Mouse (Mus musculus) left cerebral cortex, adult 18-20 months (tissue): ENCODE measurements around the gene Ddb2. TPM values are rescaled to one million over a fixed set of nuclear protein-coding genes. Genes with fewer than 3 reads are reported as not detected.
A peak's percentile ranks its signal among the peaks of the same experiment; 100 is the strongest.

Source experiments
- DNase-seq, 2 experiments: peaks; one replicate each; pipeline ENCODE4 v3.0.0; 2021 to 2022; ENCODE audit warnings: low spot score in 2 of 2, mixed read lengths in 1 of 2
- long read RNA-seq, 2 experiments: library from polyadenylated mRNA; stranded (forward); transcript quantifications; one replicate each; pipeline ENCODE4 v2.0.0; 2021
- total RNA-seq, 2 experiments: library from RNA; stranded (reverse); gene quantifications; 2 replicates each; pipeline ENCODE4 v1.2.3; 2021

Gene Ddb2
- 10 to 100 TPM; 10.9 to 13.5 TPM for total RNA-seq
- long read RNA-seq, experiment 1, transcript Ddb2-201 (10 exons, 1,557 nt): major isoform, 6 of 16 reads
- long read RNA-seq, experiment 1, partial matches to known transcripts: 1 of 16 reads
- long read RNA-seq, experiment 1, other reads (novel, unspliced or antisense): 7 of 16 reads
- long read RNA-seq, experiment 2, partial matches to known transcripts: 0 of 9 reads
- long read RNA-seq, experiment 2, other reads (novel, unspliced or antisense): 8 of 9 reads

DNA sequence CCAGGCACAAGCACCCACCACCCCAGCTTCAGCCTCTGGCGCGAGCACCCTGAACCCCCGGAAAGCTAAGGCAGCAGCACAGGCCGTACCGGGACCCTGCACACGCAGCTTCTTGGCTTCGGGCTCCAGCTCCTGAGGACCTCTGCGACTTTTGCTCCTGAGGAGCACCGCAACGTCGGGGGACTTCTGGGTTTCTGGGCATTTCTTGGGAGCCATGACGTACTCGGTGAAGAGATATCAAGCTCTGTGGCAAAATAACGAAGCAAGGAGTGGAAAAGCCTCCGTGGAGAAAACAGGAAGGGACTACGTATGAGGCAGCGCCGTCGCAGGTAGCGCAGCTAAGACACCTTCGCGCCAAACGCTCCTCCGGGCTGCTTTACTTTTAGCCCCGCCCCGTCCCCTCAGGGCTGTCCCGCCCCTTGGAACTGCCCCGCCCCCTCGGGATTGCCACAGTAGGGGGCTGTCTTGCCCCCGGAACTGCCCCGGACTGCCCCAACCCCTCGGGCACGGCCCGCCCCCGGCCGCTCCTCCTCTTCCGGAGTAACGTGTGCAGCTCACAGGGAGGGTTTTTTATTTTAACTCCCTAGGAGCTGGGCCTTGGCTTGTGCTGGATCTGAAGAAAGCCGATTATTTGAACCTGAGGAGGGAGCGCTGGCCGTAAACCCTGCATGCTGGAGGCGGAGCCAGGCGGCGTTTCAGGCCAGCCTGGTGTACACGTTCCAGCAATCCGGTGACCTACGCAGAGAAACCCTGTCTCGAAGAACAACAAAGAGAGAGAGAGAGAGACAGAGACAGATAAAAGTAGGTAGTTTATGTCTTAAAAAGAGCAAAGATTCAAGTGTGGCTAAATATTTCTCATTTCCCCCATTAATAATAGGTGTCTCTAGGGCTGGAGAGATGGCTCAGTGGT lies at the start of gene Ddb2:
Ddb2 (minus strand) TSS at position 382 of the 910 bp plus-strand sequence.
- DNase-seq: peak; percentile 87 to 90

DNA sequence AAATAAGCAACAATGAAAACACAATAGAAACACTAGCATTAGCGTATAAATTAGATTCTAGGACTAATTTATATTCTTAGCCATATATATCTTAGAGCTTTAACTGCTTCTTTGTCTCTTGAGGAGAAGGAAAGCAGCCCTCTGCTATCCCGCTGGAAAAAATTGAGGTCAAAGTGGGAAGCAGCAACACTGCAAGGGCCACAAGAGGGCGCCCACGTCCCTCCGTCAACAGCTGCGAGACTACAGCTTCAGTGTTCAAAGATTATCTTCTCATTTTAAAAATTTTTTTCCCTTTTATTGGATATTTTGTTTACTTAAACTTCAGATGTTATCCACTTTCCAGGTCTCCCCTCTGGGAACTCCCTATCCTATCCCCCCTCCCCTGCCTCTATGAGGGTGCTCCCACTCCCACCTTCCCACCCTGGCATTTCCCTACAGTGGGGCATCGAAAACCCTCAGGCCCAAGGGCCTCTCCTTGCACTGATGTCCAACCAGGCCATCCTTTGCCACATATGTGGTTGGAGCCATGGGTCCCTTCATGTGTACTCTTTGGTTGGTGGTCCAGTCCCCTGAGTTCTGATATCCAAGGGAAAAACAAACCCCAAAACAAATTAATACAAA lies 49.2 kb upstream of the Ddb2 start:
- DNase-seq: peak; percentile 79 to 81

DNA sequence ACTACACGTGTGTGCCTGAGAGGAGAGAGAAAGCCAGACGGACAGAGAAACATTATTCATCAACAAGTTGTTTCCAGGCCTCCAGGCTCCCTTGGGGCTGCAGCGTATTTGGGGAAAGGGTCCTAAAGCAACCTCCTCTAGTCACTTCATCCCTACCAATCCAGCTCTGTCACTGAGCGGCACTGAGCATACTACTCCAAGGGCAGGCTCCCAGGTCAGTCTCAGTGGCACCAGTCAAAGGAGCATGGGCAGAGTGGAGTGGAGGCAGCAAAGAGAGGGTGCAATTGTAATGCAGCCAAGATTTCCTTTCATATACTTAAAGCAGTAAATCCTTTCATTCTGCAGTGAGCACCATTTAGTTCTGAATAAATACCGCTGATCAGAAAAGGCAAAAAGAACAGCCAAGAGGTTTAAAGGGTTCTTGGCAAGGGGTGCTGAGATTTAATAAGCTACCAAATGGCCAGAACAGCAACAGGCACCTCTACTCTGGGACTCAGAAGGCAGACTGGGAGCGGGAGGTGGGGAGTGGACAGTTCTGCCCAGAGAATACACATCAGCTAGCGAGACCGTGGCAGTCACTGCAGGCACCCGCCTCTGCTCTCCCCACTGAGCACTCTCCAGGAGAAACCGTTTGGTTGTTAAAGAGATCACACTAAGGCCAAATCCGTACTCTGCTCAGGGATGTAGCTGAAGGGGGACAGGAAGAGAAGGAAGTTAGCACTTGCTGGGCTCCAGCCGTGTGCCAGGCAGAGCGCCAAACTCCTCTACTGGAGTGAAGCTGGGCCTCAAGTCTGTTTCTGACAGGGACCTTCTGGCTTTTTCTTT lies 47.8 kb upstream of the Ddb2 start:
- peak; percentile 44 to 47 for DNase-seq

DNA sequence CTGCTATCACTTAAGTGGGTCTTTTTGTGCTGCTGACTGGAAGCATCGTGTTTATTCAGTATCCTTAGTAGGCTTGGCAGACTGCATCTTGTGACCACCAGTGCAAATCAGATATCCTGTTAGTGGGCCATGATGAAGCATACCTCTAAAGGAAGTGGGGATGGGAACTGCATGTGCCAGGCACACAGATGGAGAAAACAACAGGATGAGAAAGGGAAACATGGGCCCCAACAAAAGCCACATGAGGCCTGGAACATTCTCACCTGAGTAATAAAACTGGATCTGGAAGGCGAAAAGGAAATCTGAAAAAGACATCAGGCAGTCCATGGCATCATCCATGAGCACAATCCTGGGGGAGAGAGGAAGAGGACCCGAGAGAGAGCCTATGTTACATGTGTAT lies 47.2 kb upstream of the Ddb2 start:
- no peak for DNase-seq

DNA sequence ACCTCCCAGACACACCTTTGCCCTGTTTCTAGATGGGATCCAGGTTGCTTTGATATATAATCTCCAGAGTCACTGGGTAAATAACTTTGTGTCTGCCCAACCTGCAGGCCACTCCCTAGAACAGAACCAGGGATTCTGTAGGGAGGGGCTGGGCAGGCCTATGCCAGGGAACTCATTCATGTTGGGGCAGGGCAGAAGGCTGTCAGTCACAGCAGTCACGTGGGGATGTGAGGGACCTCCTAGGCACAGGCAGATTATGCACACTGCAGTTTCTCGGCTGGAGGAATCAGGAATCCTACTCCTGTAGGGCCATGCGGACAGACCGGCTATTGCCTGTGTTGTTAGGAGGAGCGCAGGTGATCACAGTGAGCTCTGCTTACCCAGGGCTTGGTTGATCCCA lies 44.6 kb upstream of the Ddb2 start:
- no peak for DNase-seq

DNA sequence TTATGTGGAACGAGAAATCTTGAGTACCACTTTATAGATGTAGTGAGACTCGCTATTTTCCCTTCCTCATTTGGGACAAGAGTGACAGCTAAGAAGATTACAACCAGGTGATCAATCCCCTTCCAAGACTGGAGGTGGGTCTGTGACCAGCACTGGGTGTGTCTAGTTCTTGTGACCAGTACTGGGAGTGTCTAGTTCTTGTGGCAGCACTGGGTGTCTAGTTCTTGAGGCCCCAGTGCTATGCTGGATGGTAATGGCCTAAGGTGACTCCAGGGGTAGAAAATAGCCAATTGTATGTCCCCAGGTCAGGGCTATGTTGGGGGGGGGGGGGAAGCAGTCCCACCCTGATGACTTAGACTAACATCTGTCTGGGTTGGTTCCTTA lies 42.6 kb upstream of the Ddb2 start:
- DNase-seq: no peak

DNA sequence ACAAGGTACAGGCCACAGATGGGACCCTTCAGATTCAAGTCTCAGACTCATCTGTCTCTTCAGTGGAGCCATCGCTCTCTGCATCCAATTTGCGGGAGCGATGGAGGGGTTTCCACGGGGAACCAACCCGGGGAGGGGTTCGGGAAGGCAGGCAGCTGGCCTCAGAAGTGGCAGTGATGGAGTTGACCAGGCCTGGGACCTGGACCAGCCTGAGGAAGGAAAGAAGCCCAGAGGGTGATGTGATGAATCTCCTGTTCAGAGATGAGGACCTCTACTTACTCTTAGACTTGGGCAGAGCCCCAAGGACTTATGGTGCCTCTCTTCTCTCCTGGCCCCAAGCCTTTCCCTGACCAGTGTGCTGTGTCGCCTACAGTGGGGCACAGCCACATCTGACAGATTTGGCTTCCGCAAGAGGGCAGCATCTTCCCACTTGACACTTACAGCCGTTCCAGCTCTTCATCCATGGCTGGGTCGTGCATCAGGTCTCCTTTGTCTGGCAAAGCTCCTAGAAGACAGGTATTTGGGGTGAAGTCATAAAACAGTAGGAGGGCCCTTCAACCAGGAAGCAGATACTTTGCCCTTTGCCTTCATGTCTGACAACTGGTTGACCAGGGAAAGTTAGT lies 42.1 kb upstream of the Ddb2 start:
- DNase-seq: peak in 1 of 2 experiments; percentile 58

DNA sequence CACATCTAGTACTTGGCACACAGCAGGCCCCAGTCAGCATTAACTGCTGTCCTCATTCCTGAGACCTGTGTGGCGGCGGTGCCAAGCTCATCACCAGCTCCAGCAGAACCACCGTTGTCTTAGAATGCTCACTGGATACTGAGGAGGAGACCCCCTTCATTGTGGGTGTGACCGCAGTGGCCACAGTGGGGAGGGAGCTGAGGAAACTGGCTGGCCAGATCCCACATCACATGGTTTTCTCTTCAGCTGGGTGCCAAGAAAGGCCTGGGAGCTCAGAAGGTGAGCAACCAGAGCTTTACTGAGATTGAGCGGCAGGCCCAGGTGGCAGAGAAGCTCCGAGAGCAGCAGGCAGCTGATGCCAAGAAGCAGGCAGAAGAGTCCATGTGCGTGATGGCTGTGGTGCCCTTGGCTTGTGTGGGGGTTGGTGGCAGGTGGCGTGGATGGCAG lies 32.9 kb upstream of the Ddb2 start:
- DNase-seq: no peak

DNA sequence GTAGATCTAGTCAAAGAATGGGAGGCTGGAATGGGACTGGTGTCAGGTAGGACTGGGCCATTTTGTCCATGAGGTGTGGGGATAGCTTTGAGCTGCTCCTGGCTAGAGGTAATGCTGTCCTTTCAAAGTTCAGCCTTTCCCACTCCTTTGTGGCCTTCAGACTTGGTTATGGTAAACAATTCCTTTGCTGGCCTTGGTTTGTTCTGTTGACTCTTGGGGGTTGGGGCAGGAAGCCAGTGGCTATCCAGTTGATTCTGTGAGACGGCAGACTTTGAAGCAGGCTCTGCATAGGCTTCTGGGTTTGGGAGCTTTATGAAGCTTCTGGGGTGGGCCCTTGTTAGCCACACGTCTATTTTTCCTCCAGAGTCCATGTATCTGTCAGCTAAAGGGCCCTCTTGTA lies 31.9 kb upstream of the Ddb2 start:
- DNase-seq: no peak

DNA sequence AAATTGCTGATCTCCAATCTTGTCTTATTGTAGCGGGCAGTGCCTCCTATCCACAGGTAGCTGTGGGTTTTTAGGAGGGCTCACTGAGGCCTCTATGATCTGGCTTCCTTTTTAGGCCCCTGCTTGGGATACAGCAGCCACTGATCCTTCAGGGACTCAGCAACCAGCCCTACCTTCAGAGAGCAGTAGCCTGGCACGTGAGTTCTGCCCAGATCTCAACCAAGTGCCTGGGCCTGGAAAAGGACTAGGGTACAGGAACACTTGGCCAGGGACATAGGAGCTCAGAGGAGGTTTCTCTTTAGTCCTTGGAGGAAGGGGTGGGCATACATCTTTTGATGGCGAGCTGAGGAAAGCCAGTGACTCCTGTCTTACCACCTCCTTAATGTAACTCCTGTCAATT lies 31.3 kb upstream of the Ddb2 start:
- DNase-seq: no peak

DNA sequence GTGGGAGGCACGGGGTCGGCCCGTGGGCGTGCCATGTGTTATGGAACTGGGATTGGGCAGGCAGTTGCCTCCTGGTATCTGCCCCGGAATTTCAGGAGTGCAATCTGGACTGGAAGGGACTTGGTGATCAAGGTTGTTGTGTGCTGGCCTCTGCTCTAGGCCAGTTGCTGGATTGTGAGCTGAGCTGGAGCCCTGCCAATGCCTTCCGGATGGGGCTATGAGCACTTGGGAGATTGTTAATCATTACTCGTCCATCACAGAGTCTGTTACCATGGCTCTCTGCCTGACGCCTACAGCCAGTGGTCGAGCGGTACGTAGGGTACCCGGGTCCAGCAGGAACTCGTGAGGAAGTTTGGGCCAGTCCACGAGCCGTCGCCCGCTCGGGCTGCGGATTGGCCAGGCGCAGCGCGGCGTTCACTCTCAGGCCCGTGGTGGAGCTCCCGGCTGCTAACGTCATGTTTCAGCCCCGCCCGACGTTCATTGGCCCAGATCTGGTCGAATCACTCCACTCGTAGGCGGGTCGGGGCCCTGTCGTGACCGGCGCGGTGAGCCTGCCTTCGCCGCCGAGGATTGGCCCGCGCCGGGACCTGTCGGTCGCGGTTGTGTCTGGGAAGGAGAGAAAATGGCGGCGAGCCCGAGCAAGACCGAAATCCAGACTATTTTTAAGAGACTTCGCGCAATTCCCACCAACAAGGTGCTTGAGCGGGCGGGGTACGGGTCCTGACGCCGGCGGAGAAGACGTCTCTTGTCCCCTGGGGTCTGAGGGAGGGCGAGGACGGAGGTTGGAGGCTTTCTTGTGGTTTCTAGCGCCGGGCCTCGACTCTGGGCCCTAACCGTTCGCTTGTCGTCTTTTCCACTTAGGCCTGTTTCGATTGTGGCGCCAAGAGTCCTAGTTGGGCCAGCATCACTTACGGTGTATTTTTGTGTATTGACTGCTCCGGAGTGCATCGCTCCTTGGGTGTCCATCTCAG lies 28.2 kb upstream of the Ddb2 start, which contains the start of gene Arfgap2:
Arfgap2 (plus strand) TSS at position 264 of the 971 bp plus-strand sequence.
- peak; percentile 97 to 99 for DNase-seq

DNA sequence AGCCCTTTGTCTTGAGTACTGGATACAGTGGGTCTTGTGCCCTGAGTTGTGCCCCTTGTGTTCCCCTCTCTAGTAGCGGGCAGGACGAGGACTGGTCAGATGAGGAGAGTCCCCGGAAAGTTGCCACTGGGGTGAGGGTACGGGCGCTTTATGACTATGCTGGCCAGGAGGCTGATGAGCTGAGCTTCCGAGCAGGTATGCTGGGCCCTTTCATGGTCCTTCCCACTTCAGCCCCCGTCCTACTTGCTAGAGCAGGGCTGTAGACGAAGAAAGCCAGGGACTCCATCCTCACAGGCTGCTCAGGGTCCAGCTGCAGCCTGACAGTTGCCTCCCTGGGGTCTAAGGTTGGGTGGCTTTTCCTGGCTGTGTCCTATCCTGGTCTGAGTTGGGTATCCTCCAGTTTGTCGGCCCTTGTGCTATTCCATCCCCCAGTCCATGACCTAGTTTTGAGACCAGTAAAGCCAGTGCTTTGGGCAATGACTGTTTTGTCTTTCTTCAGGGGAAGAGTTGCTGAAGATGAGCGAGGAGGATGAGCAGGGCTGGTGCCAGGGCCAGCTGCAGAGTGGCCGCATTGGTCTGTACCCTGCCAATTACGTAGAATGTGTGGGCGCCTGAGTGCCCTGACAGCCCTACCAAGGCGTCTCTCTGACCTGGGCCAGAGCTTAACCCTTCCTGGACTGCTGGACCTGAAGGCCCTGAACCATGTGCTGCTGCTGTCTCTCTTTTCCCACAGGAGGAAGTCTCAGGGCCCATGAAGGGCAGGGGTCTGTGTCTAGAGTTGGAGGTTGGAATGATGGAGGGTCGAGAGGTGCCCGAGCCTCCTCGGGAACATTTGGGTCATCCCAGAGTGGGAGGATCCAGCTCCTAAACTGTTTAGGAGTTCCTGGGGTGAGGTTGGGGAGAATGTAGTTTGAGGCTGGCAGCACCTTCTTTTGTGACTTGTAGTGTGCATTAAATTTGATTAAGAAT lies 27.2 kb upstream of the Ddb2 start:
- no peak for DNase-seq

DNA sequence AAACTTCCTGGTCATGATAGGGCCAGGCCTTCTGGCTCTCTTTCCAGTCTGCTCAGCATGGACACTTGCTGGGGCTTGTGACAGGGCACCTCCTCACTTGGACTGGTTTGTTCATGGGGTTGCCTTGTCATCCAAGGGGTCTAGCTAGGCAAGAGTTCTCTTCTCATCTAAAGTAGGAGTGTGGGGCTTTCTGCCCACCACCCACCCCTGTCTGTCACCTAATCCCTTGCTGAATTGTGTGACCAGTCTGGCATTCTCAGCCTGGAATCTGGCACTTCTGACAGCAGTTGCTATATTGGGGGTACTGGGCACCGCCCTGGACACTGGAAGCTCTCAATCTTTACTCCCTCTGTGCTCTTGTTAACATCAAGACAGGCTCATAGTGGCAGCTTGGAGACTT lies 22.7 kb upstream of the Ddb2 start:
- DNase-seq: no peak

DNA sequence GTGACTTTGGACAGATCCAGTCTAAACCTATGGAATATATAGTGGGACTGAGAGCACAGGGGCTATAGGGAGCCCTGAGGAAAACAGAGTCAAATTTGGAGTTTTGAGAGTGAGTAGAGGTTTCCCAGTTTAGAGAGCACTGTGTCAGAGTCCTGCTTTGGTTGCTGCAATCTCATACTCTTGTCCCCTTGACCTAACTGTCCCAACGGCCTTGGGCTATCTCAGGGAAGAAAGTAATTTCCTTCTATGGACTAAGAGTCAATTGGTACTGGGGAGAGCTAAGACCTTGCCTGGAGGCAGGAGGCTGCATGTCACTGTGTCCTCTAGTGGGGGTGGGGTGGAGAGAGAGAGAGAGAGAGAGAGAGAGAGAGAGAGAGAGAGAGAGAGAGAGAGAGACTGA lies 22.0 kb upstream of the Ddb2 start:
- DNase-seq: no peak

DNA sequence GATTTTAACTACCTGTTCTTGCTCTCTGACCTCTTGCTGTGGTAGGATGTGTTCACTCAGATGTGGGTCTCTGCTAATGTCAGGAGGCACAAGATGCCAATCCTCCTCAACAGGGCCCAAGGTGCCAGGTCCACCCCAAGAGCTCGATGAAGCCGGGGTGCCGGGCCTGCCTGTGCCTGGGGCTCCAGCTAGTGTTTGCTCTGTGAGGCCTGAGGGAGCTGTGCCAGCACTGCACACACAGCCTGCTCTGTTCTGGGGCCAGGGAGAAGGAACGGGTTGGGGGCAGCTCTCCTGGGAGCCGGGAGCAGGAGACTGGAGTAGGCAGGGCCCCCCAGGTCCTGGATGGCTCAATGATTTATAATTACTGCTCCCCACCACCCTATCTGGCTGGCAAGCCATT lies 21.3 kb upstream of the Ddb2 start:
- peak in 1 of 2 experiments; percentile 43 for DNase-seq

DNA sequence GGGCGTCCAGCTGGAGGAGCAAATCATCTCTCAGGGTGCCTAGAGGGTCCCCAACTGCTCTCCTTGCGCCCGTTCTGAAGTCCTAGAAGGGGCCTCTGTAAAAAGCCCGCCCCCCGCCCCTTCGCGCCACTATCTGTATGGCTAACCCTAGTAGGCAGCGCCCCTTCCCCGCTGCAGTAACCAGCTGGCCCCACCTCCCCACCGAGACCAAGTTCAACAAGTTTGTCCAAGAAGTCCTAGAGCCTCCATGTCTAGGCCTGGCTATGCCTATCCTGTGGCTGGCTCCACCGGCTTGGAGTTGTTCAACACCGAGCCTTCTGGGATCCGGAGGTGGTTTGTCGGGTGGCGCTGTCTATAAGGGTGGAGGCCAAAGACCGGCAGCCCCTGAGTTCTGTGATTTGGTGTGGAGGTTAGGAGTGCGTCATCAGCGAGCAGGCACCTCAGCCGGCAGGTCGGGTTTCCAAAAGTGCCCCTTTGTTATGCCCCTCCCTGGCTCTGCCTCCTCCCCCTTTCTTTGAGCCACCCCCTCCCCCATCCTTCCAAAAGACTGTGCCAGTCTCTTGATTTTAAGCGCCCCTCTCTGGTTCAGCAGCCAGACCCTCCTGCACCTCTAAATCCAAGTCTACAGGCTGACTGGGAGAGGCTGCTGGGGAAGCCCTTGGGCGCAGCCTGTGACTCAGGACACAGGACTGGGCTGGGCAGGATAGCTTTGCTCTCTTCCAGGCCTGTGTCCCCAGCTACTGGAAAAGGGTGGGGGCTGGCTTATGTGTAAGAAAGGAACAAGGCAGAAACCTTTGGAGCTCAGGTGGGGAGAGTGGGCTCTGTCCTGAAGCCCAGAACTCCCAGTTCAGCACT lies 20.6 kb upstream of the Ddb2 start:
- DNase-seq: peak in 1 of 2 experiments; percentile 33
